Mouse (Mus musculus) right cerebral cortex, postnatal 25 days (tissue): ENCODE measurements around the gene Btbd8.

ENCODE experiments used
- DNase-seq: peaks from one replicate; pipeline ENCODE4 v3.0.0; 2022

Gene Btbd8

DNA sequence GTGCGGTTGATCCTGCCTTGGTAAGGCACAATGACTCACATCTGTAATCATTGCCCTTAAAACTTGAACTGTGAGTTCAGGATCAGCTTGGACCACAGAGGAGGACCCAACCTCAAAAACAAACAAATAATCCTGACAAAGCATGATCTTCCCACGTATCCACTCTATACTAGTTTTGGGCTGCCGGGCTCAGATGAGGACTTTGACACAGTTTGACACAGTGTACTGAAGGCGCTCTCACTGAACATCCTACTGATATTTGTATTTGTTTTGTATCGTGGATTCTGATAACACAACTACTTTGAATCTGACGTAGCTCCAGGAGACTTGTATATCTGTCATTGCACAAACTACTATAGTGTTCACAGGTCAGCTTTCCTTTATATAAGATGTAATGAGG, 83.6 kb downstream of the Btbd8 start:
- DNase-seq, result no peak

DNA sequence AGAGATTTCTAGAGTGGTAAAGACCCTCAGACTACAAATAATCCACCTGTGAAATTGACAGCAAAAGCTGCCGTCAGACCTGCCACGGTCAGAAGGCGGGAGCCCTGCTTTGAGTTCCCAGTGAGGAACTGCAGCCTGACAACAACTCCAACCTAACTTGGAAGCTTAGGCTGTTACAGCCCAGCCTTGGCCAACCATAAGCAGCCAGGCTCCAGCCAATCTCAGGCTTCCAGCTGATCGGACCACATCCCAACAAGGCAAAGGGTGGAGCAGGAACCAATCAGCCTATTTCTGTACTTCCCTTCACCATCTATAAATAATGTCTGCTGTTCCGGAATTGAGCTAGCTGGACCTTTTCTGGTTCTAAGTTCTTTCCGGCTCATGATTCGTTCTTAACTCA, 84.1 kb downstream of the Btbd8 start:
- no peak for DNase-seq

DNA sequence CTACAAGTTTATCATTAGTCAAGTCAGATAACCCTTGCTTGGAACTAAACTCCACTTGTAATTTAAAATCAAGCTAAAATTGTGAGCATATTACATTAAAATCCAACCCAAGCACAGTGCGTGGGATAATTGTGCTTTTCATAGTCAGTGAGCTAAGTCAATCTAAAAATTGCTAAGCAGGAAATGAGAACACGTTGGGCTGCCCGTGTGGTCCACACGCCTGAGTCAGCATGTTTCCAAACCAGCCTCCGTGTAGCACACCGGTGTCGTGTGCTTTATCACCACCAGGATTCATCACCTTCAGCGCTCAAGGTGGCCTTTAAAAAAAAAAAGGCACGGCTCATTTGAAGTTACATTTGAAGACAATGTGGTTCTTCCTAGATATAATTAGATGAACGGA, 86.5 kb downstream of the Btbd8 start:
- no peak for DNase-seq

DNA sequence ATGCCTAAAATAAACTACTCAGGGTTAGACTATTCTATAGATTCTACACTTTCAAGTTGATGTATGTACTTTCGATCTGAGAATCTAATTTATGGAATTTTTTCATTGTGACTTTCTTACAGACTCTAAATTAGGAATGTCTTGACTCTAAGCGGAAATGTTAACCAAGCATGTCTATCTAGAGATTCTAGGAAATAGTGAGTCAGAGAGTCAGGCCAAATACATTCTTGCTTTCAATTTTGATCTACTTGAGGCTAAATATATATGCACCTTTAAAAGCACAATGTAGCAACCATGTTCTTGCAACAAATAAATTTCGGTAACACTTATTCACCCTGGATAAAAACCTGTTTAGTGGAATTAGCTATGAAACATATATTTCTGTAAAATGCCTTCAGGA, 91.1 kb downstream of the Btbd8 start:
- no peak for DNase-seq

DNA sequence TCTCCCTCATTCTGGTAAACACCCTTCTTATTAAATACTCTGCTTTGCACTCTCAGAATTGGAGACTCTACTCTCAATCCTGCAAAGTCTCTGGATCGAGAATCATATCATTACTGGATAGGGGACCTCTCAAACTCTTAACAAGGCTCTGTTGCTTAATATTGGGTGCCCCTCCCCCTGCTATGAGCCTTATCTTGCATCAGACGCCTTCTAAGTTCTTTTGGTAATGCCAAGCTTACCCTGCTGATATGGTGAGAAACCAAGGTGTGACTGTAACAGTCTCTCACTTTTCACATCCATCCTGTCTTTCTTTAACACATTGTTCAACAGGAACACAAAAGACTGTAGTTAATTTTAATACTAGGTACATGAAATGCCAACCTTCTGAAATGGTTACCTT, 95.8 kb downstream of the Btbd8 start:
- no peak for DNase-seq

DNA sequence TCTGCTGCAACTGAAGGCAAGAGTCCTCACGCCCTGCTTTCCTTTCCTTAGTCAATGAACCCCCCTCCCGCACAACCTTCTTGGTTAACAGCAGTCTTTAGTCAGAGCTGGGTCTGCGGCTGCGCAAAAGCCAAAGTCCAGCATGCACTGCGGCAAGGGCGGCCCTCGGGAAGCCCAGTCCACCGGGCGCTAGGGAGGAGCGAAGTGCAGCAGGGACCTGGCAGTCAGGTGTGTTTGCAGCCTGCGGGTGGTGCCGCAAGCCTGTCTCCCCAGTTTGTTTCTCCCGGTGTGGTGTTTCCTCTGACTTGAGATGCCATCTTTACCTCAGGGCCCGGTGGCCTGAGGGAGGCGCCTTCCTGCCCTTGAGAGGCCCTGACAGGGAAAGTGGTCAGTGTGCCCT, 96.8 kb downstream of the Btbd8 start, which contains the start of gene 1700028K03Rik:
1700028K03Rik (plus strand) TSS at position 129 of the 400 bp plus-strand sequence.
- DNase-seq, result no peak

DNA sequence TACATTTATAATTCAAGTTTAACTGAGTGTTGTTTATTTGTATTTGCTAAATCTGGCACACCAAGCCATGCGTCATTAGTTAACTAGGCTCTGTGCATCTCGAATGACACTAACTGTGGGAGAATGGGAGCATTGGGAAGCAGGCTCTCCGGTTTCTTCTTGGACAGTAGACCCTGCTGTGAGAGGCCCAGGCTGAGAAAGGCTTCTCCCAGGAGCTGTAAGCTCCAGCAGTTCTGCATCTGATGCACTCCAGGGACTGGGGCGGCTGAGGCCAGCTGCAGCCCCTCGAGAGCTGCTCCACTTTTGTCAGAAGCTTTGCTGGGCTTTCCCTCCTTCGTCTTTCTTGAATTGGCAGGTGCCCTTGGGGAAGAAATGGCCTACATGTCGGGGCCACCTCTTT, 103.9 kb downstream of the Btbd8 start:
- no peak for DNase-seq

DNA sequence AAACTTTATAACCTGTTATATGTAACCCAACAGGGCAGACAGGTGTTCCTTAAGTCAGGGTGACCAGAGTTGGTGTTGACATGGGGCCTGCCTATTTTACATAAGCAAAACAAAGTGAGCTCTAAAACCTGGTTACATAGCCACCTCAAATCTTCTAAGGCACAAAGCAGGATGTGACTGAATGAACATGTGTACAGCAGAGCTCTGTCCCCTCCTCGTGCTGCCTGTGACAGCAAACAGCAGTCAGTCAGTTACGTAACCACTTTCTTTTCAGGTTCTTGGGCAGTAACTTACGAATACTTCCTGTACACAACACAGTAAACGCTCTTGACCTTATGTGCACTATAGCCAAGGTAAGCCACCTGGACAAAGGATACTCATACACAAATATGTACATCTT, 108.1 kb downstream of the Btbd8 start:
- no peak for DNase-seq

DNA sequence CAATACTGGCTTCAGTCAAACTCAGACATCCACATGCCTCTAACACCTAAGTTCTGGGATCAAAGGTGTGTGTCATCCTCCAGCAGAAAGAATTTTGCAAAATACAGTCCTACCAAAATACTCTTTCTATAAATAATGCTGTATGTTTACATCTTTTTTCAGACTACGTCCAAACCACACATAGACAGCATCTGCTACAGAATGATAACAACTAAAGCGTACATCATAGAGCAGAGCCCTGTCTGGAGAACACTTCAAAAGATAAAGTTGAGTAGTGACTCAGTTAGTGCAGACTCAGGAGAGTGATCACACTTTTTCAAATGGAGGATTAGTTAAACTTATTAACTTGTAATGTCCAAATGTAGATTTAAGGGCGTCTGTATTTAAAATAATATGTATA, 110.2 kb downstream of the Btbd8 start:
- no peak for DNase-seq

DNA sequence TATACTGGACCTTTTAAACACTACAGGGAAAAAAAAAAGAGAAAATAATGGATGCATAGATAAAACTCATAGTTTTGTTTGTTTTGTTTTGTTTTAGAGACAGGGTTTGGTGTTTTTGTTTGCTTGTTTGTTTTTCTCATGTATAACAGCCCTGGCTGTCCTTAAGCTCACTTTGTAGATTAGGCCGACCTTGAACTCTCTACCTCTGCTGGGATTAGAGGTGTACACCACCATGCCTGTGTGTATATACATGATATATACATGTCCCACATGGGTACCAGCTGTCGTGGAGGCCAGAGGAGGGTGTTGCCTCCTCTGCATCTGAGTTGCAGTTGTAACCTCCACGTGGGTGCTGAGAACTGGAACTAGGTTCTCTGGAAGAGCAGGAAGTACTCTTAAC, 110.6 kb downstream of the Btbd8 start:
- no peak for DNase-seq

DNA sequence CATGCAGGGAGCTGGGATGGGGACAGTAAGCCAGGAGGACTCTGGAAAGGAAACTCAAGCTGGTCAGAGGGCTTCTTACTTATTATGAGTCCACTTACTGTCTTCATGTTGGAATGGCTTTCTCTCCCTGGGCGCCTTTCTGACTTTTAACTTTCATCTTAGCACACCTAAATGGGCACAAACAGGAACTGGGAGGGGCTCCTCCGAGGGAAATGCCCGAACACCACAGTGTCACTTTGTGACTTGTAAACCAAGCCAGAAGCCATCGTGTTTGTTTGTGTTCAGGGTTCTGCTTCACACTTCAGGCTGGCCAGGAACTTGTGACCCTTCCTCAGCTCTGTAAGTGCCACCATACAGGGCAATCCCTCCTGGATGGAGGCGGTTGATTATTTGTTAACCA, 116.5 kb downstream of the Btbd8 start:
- DNase-seq, result no peak

DNA sequence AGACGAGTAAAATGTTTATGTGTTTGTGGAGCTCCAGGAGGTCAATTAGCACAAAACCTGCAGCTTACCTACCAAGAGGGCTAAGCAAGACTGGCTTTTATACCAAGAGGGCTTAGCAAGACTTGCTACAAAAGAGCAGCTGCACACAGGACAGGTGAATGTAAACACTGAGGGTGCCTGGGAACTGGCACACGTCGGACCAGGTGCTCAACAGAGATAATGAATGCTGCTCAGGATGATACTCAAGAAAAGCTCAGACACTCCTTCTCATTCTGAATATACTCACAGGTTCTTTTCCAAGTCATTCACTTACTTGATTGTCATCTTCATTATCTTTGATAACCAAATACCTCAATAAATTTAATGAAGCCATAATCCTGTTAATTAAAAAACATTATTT, 119.2 kb downstream of the Btbd8 start:
- DNase-seq, result no peak
